Mouse (Mus musculus) liver, adult 2 months (tissue): Measurements from ENCODE around the gene Ift52. TPM values are rescaled to one million over a fixed set of nuclear protein-coding genes. Genes with fewer than 3 reads are reported as not detected.

Source experiments
- DNase-seq: peaks from one replicate; pipeline ENCODE4 v3.0.0-alpha.2; 2011; ENCODE audit warnings: low read depth, low spot score; ENCODE audit errors: extremely low read depth
- H3K27ac ChIP-seq: fragments of 200-500 bp; replicated peaks from 2 replicates; pipeline ENCODE4 v1.5.1; 2012; ENCODE audit warnings: low read depth, mild to moderate bottlenecking, control low read depth, inconsistent platforms, low read length; ENCODE audit not compliant: insufficient read depth
- H3K27me3 ChIP-seq: fragments of 200-500 bp; 2 replicates; pipeline ENCODE4 v1.6.1; 2012; ENCODE audit warnings: mild to moderate bottlenecking, moderate library complexity, low read length, inconsistent platforms; ENCODE audit not compliant: control insufficient read depth, insufficient read depth
- H3K36me3 ChIP-seq: fragments of 200-500 bp; 2 replicates; pipeline ENCODE4 v1.6.1; 2012; ENCODE audit warnings: low read length, inconsistent platforms; ENCODE audit not compliant: control insufficient read depth, insufficient read depth
- H3K4me1 ChIP-seq: fragments of 200-500 bp; 2 replicates; pipeline ENCODE4 v1.6.1; 2011; ENCODE audit warnings: low read length; ENCODE audit not compliant: control insufficient read depth, insufficient read depth
- H3K4me3 ChIP-seq: fragments of 200-500 bp; 2 replicates; pipeline ENCODE4 v1.5.1; 2011; ENCODE audit warnings: low read depth, mild to moderate bottlenecking, control low read depth, low read length, moderate library complexity; ENCODE audit not compliant: insufficient read depth
- H3K79me2 ChIP-seq: fragments of 200-500 bp; 2 replicates; pipeline ENCODE4 v1.6.1; 2012; ENCODE audit warnings: inconsistent platforms, mild to moderate bottlenecking, low read length, moderate library complexity; ENCODE audit not compliant: control insufficient read depth, insufficient read depth
- H3K9ac ChIP-seq: fragments of 200-500 bp; 2 replicates; pipeline ENCODE4 v1.6.1; 2012; ENCODE audit warnings: low read depth, mild to moderate bottlenecking, control low read depth, inconsistent platforms, low read length
- CTCF ChIP-seq: fragments of 200-500 bp; IDR thresholded peaks from 2 replicates; pipeline ENCODE4 v1.5.1; 2011; ENCODE audit warnings: low read depth, low read length, control low read depth
- POLR2A ChIP-seq: fragments of 200-500 bp; IDR thresholded peaks from 2 replicates; pipeline ENCODE4 v1.6.1; 2011; ENCODE audit warnings: low read length, control low read depth; ENCODE audit not compliant: insufficient read depth; ENCODE audit errors: extremely low read depth
- WGBS: fragments of 180-500 bp; shearing (Covaris S2); methylation state at CpG from one replicate; pipeline ENCODE4 v1.1.7; 2018; 5-methylcytosine and 5-hydroxymethylcytosine counted together
- polyA plus RNA-seq: library from polyadenylated mRNA; depleted of rRNA; stranded (reverse); fragments of >200 nt; gene quantifications from 2 replicates; pipeline ENCODE4 v1.2.3, GENCODE M21; 2012; rRNA removed
- total RNA-seq: library from RNA; depleted of rRNA; stranded (reverse); fragments of >200 nt; gene quantifications from 2 replicates; pipeline ENCODE4 v1.2.3, GENCODE M21; 2014; rRNA removed

The Ift52 gene
- total and polyA plus RNA-seq, 2 experiments, result 18.0 to 18.3 TPM

- Histone ChIP-seq H3K36me3 (no peaks in the 10 kb centered on the region), H3K4me3 (no peak overlapping the region), H3K4me1 (peaks cover 8% of the 10 kb centered on the region), H3K79me2 (no peaks in the 10 kb centered on the region), H3K9ac (no peak overlapping the region), H3K27ac (no peak overlapping the region), H3K27me3 (no peaks in the 10 kb centered on the region)
- DNase-seq, result no peak
- 98% methylated on average over 10 of the region's 10 CpGs for WGBS
- TF ChIP-seq CTCF, result no peak
- TF ChIP-seq POLR2A, result no peak
Observed at GRCm38 (mm10) chr2:163094909-163095308, 77.8 kb downstream of the Ift52 start.

Other genes starting within 250 kb of the Ift52 start
- gene Srsf6, start 85.8 kb upstream of the Ift52 start, total RNA-seq, result 34.3 and 37.1 TPM in 2 replicates
- 60.0 and 81.2 TPM in 2 replicates for gene Srsf6, start 85.8 kb upstream of the Ift52 start, polyA plus RNA-seq
- 0.28 TPM in 1 of 2 replicates, not detected in the other for gene L3mbtl1, start 73.9 kb upstream of the Ift52 start, total RNA-seq
- gene L3mbtl1, start 73.9 kb upstream of the Ift52 start, polyA plus RNA-seq, result 0.11 TPM in 1 of 2 replicates, not detected in the other
- 39.4 and 65.0 TPM in 2 replicates for gene Sgk2, start 30.0 kb upstream of the Ift52 start, total RNA-seq
- 27.8 and 39.0 TPM in 2 replicates for gene Sgk2, start 30.0 kb upstream of the Ift52 start, polyA plus RNA-seq
- 0.09 and 0.54 TPM in 2 replicates for gene Mybl2, start 37.3 kb downstream of the Ift52 start, total RNA-seq
- 0.29 and 0.31 TPM in 2 replicates for gene Mybl2, start 37.3 kb downstream of the Ift52 start, polyA plus RNA-seq
- not detected in 2 replicates for gene Gtsf1l, start 70.5 kb downstream of the Ift52 start, total RNA-seq
- not detected in 2 replicates for gene Gtsf1l, start 70.5 kb downstream of the Ift52 start, polyA plus RNA-seq
- gene Tox2, start 185.8 kb downstream of the Ift52 start, total RNA-seq, result 0.09 and 0.20 TPM in 2 replicates
- gene Tox2, start 185.8 kb downstream of the Ift52 start, polyA plus RNA-seq, result 0.27 and 0.41 TPM in 2 replicates